Mouse (Mus musculus): ENCODE data around the gene Ust.

The Ust gene

GRCm38 (mm10) chr10:8427671-8428364 lies 90.8 kb downstream of the Ust start:
- DNase-seq = no peak

GRCm38 (mm10) chr10:8419496-8420009 lies 99.1 kb downstream of the Ust start:
- DNase-seq = no peak

GRCm38 (mm10) chr10:8415474-8415873 lies 103.2 kb downstream of the Ust start:
- DNase-seq = no peak

GRCm38 (mm10) chr10:8415036-8415435 lies 103.6 kb downstream of the Ust start:
- no peak for DNase-seq

GRCm38 (mm10) chr10:8405141-8405540 lies 113.5 kb downstream of the Ust start:
- no peak for DNase-seq

GRCm38 (mm10) chr10:8392226-8392625 lies 126.4 kb downstream of the Ust start:
- DNase-seq = no peak

GRCm38 (mm10) chr10:8391264-8391748 lies 127.3 kb downstream of the Ust start:
- DNase-seq = no peak

- no peak for DNase-seq
Observed at GRCm38 (mm10) chr10:8388239-8388638, 130.4 kb downstream of the Ust start.

- no peak for DNase-seq
Observed at GRCm38 (mm10) chr10:8369894-8370500, 148.6 kb downstream of the Ust start.

GRCm38 (mm10) chr10:8365816-8366215 lies 152.8 kb downstream of the Ust start:
- DNase-seq = no peak

GRCm38 (mm10) chr10:8364182-8364581 lies 154.4 kb downstream of the Ust start:
- DNase-seq = no peak

GRCm38 (mm10) chr10:8363281-8363680 lies 155.3 kb downstream of the Ust start:
- DNase-seq = no peak

GRCm38 (mm10) chr10:8358286-8359045 lies 160.2 kb downstream of the Ust start:
- DNase-seq = no peak

GRCm38 (mm10) chr10:8353534-8353933 lies 165.1 kb downstream of the Ust start:
- DNase-seq = no peak

GRCm38 (mm10) chr10:8350626-8351025 lies 168.0 kb downstream of the Ust start:
- DNase-seq = no peak

- DNase-seq = no peak
Observed at GRCm38 (mm10) chr10:8347497-8347896, 171.1 kb downstream of the Ust start.

- no peak for DNase-seq
Observed at GRCm38 (mm10) chr10:8342556-8342955, 176.1 kb downstream of the Ust start.

GRCm38 (mm10) chr10:8339645-8340428 lies 178.8 kb downstream of the Ust start:
- DNase-seq = no peak

GRCm38 (mm10) chr10:8336601-8337000 lies 182.0 kb downstream of the Ust start:
- DNase-seq = no peak

GRCm38 (mm10) chr10:8330958-8331357 lies 187.7 kb downstream of the Ust start:
- no peak for DNase-seq

GRCm38 (mm10) chr10:8330006-8330405 lies 188.6 kb downstream of the Ust start:
- no peak for DNase-seq

GRCm38 (mm10) chr10:8323304-8323765 lies 195.3 kb downstream of the Ust start:
- peak; percentile 3 to 22 for DNase-seq

GRCm38 (mm10) chr10:8320771-8321170 lies 197.9 kb downstream of the Ust start:
- no peak for DNase-seq
